Mouse (Mus musculus) forebrain, embryonic 11.5 days (tissue): ENCODE results near the gene Cpeb3. TPM values are rescaled to one million over a fixed set of nuclear protein-coding genes. Genes with fewer than 3 reads are reported as not detected.

Source experiments
- ATAC-seq: fragments of 200-750 bp; cut with Nextera tagmentation; replicated peaks from 2 replicates; pipeline ENCODE4 v1.8.0; 2017; ENCODE audit warnings: moderate TSS enrichment; ENCODE audit not compliant: low FRiP score
- DNase-seq: peaks from one replicate; pipeline ENCODE4 v3.0.0-alpha.2; 2017; ENCODE audit warnings: low spot score
- H3K27ac ChIP-seq: fragments of 300-500 bp; sonication (generic); 2 replicates; pipeline ENCODE4 v1.5.1; 2014; ENCODE audit warnings: low read depth, low read length
- H3K27me3 ChIP-seq: fragments of 300-500 bp; sonication (generic); 2 replicates; pipeline ENCODE4 v1.6.1; 2014; ENCODE audit warnings: mild to moderate bottlenecking, low read length, mixed read lengths; ENCODE audit not compliant: control insufficient read depth, insufficient read depth
- H3K36me3 ChIP-seq: fragments of 300-500 bp; sonication (generic); 2 replicates; pipeline ENCODE4 v1.6.1; 2014; ENCODE audit warnings: mild to moderate bottlenecking, low read length, moderate library complexity, mixed read lengths; ENCODE audit not compliant: control insufficient read depth, insufficient read depth
- H3K4me1 ChIP-seq: fragments of 300-500 bp; sonication (generic); replicated peaks from 2 replicates; pipeline ENCODE4 v1.6.1; 2014; ENCODE audit warnings: low read length, mixed read lengths; ENCODE audit not compliant: control insufficient read depth, insufficient read depth
- H3K4me2 ChIP-seq: fragments of 300-500 bp; sonication (generic); 2 replicates; pipeline ENCODE4 v1.6.1; 2014; ENCODE audit warnings: low read depth, mild to moderate bottlenecking, low read length, moderate library complexity, mixed read lengths; ENCODE audit not compliant: severe bottlenecking
- H3K4me3 ChIP-seq: fragments of 300-500 bp; sonication (generic); 2 replicates; pipeline ENCODE4 v1.5.1; 2014; ENCODE audit warnings: low read depth, low read length
- H3K9ac ChIP-seq: fragments of 300-500 bp; sonication (generic); 2 replicates; pipeline ENCODE4 v1.6.1; 2014; ENCODE audit warnings: low read length
- H3K9me3 ChIP-seq: fragments of 300-500 bp; sonication (generic); 2 replicates; pipeline ENCODE4 v1.6.1; 2016; ENCODE audit warnings: low read length, mixed read lengths; ENCODE audit not compliant: control insufficient read depth
- WGBS: fragments of 180-500 bp; shearing (Covaris S2); extraction: QIAGEN DNeasy Blood & Tissue Kit; methylation state at CpG from one replicate; pipeline ENCODE4 v1.1.7; 2014; 5-methylcytosine and 5-hydroxymethylcytosine counted together
- polyA plus RNA-seq: library from polyadenylated mRNA; unstranded; fragments of >200 nt; fragmentation: Nextera tagmentation; extraction: Ambion mirVana; gene quantifications from 2 replicates; pipeline ENCODE4 v1.2.1, GENCODE M21; 2014

Gene Cpeb3
- polyA plus RNA-seq, 1 experiment from 2014 or later = 2.4 TPM

DNA sequence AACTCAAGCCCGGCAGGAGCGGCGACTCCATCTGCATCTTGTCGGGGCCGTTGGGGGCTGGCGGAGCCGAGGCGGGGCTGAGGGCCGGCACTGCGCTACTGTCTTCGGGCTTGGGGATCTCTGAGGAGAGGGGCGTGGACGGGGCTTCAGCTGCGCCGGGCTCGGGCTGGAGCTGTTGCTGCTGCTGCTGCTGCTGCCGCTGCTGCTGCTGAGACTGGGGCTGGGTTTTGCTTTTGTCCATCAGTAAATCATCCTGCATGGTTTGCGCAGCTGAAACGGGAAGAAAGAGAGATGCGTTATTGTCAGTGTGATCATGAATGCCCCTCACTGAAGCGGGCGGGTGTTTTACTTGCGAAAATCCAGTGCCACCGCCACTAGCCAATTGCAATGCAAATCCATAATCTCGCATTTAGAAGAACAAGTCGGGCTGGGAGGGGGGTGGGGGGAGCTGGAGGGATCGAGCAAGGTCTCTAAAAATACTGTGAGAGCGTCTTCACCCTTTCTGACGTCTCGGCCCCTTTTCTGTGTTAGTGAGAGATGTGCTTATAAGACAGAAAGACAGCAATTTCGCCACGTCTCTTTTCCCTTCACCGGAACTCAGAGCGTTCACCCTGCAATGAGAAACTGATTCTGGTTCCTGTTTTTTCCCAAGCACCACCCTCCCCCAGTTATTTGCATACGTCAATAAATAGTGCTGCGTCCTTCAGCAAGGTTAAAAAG is 33.5 kb downstream of the Cpeb3 start:
- peak; percentile 81 for ATAC-seq
- Histone ChIP-seq H3K9me3 (no peaks in the 10 kb centered on the region), H3K4me1 (peaks cover 7% of the 10 kb centered on the region; the same call in 1 of the 2 replicates)

DNA sequence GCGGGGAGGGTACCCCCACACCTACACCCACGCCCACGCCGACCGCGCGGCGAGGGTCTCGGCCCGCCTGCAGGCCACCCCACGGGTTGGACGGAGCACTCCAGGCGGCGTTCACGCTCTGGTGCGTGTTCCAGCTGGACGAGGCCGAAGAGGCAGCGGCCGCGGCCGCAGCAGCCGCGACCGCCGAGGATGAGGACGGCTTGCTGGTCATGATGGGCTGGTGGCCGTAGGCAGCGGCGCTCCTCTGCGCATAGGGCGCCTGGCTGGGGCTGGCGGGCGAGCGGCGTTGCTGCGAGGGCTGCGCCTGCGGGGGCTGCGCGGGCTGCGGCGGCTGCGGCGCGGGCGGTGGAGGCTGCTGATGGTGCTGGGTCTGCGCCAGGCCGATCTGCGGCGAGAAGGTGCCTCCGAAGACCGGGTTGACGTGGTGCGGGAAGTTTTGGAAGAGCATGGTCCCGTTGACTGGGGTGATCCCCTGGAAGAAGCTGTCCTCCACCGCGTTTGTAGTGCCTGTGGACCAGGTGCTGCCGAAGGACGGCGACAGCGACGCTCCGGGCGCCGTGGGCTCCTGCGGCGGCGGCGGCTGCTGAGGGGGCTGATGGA is 34.2 kb downstream of the Cpeb3 start:
- Histone ChIP-seq H3K4me1 (peaks cover 7% of the 10 kb centered on the region; the same call in 1 of the 2 replicates), H3K9me3 (no peaks in the 10 kb centered on the region), H3K4me2 (peak overlapping the region; percentile 98), H3K9ac (peak overlapping the region; percentile 63), H3K4me3 (peak overlapping the region; percentile 69), H3K27ac (0 out of 2 replicates have a peak overlapping the region, but pooled peaks have one; percentile 31), H3K27me3 (peaks cover 11% of the 10 kb centered on the region), H3K36me3 (no peaks in the 10 kb centered on the region)
- ATAC-seq = peak; percentile 64
- peak; percentile 78 for DNase-seq
- WGBS = under 1% methylated on average over 62 of the region's 70 CpGs

More for the DNA sequence above, 33.5 kb downstream of the Cpeb3 start:
- DNase-seq = peak; percentile 84
- peak overlapping the region; percentile 98 for H3K4me2 ChIP-seq
- peaks cover 11% of the 10 kb centered on the region for H3K27me3 ChIP-seq
- 0% methylated on average over 36 of the region's 36 CpGs for WGBS
- H3K36me3 ChIP-seq = no peaks in the 10 kb centered on the region
- peak overlapping the region; percentile 69 for H3K4me3 ChIP-seq
- peak overlapping the region; percentile 63 for H3K9ac ChIP-seq
- 0 out of 2 replicates have a peak overlapping the region, but pooled peaks have one; percentile 31 for H3K27ac ChIP-seq

DNA sequence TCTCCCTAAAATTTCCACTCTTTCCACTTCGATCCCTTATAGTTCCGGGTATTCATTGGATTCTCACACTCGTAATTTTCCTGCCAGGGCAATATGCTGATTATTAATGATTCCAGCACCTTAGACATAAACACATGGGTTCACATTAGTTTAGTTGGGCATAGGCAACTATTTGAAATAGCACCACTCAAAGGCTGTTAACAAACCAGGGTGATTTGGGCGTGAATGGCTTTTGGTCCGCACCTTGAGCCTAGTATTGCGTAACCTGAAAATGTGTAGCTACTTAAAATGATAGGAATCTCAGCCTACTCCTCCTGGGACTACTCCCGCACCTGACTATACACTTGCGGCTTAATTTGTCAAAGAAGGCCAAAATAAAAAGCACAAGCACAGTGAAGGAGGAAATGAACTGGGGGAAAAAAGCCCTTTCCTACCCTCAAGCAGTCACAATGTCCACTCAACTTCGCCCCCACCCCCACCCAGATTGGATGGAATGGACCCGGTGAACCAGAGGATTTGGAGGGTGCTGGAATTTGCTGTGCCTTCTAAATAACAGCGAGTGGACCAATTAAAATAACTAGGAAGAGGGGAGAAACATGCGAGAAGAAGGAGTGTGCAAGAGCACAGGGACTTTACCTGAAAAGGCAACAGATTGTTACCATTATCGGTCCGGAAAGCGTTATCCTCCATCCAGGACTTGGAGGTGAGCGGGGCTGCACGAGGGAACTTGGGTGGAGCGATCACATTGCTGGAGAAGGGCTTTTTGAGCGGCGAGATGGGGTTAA is 34.9 kb downstream of the Cpeb3 start:
- DNase-seq = no peak
- 25% methylated on average over 20 of the region's 20 CpGs for WGBS
- H3K27ac ChIP-seq = no peak overlapping the region

DNA sequence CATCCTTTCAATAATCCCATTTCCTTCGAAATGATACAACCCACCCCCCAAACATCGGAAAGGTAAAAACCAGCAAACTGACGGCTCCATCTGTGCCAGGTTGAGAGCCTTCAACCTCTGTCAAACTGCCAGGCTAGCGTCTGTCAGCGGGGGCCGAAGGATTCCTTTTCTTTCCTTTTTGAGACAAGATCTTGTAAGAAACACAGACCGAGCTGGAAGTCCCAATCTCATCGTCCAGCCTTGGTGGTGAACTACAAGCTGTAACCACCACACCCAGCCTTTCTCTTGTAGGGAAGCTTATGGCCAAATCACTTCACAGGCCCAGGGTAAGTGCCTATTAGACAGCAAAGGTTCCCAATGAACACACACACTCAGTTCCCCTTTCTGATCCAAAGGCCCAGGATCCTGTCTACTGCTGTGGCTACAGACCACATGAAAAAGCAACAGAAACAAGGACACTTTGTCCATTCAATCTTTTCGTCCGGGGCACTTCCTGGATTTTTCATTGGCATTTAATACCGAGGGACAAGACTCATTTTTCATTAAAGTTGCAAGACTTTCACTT is 35.8 kb downstream of the Cpeb3 start:
- Histone ChIP-seq H3K36me3 (no peaks in the 10 kb centered on the region), H3K9me3 (no peaks in the 10 kb centered on the region), H3K27ac (no peak overlapping the region), H3K27me3 (peaks cover 11% of the 10 kb centered on the region), H3K4me2 (no peak overlapping the region), H3K4me1 (peaks cover 5% of the 10 kb centered on the region; the same call in 1 of the 2 replicates), H3K4me3 (no peak overlapping the region), H3K9ac (no peak overlapping the region)
- no peak for DNase-seq
- ATAC-seq = no peak
- 75% methylated on average over 11 of the region's 11 CpGs for WGBS

More for the DNA sequence above, 34.9 kb downstream of the Cpeb3 start:
- H3K27me3 ChIP-seq = peaks cover 11% of the 10 kb centered on the region
- H3K9ac ChIP-seq = peak overlapping the region; percentile 63
- H3K4me3 ChIP-seq = peak overlapping the region; percentile 69
- no peaks in the 10 kb centered on the region for H3K36me3 ChIP-seq
- no peak; the same call in 1 of the 2 replicates for ATAC-seq
- no peaks in the 10 kb centered on the region for H3K9me3 ChIP-seq
- H3K4me2 ChIP-seq = peak overlapping the region; percentile 98
- peaks cover 7% of the 10 kb centered on the region; the same call in 1 of the 2 replicates for H3K4me1 ChIP-seq

DNA sequence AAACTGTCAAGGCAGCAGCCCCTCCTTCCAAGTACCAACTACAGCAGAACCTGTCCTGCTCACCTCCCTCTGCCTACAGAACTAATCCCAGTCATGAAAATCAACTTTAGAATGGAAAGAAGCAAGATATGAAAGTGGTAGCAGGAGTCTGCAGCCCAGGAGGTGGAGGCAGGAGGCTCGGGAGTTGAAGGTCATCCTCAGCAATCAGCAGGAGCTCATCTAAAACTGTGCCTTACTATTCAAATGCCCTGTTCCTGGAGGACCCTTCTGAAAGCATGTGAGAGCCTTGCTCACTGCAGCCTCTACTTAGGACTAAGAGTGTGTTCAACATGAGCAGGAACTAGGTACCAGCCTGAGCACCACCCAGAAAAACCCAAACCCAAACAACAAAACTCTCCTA is 36.3 kb downstream of the Cpeb3 start:
- DNase-seq = no peak
- WGBS = 45% methylated on average over 1 of the region's 1 CpGs
- Histone ChIP-seq H3K9me3 (no peaks in the 10 kb centered on the region), H3K4me3 (no peak overlapping the region), H3K36me3 (no peaks in the 10 kb centered on the region), H3K27me3 (peaks cover 11% of the 10 kb centered on the region), H3K9ac (no peak overlapping the region), H3K27ac (no peak overlapping the region), H3K4me1 (peaks cover 5% of the 10 kb centered on the region; the same call in 1 of the 2 replicates), H3K4me2 (no peak overlapping the region)
- ATAC-seq = no peak

DNA sequence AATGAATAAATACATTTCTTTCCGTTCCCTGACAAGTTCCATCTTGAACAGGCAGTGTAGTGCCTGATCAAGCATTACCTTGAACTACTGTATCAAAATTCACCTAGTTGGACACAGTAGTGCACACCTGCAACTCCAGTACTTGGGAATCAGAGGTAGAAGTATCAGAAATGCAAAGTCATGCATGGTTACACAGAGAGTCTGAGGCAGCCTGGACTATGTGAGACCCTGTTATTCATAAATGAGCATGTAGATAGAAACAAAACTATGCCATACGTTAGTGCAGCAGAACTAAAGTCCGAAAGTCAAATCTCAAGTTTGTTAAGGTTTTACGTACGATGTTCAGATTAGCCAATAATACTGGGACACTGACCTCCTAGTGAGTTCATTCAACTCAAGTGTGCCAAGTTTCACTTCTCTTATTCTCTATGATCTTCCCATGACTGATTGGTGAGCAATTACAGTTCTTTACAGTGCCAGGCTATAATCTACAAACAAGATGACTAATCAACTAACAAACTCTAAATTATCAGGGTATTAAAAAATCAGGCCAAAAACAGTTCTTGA is 51.5 kb downstream of the Cpeb3 start:
- no peaks in the 10 kb centered on the region for H3K27me3 ChIP-seq
- H3K36me3 ChIP-seq = no peaks in the 10 kb centered on the region
- ATAC-seq (no peak), DNase-seq (no peak)
- H3K4me2 ChIP-seq = no peak overlapping the region
- H3K4me1 ChIP-seq = no peaks in the 10 kb centered on the region
- no peak overlapping the region for H3K9ac ChIP-seq
- H3K27ac ChIP-seq = no peak overlapping the region
- WGBS = 88% methylated on average over 5 of the region's 5 CpGs
- H3K9me3 ChIP-seq = no peaks in the 10 kb centered on the region
- no peak overlapping the region for H3K4me3 ChIP-seq

DNA sequence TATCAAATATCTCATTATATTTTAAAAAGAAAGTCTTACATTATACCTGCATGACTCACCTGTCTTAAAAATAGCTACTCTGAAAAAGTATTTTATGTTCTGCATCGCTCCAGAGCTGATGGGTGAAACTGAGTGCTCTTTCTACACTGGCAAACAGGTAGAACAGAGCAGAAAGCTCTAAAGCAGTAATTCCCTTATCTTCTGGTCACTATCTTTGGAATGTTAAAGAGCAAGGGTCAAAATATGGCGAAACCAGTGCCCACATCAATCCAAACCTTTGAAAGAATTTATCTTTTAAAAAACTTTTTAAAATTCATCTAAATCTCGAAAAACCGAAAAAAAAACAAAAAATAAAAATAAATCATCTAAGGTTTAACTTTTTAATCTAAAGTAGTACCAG is 52.4 kb downstream of the Cpeb3 start:
- Histone ChIP-seq H3K4me1 (no peaks in the 10 kb centered on the region), H3K9me3 (no peaks in the 10 kb centered on the region), H3K4me2 (no peak overlapping the region), H3K9ac (no peak overlapping the region), H3K27ac (no peak overlapping the region), H3K27me3 (no peaks in the 10 kb centered on the region), H3K4me3 (no peak overlapping the region), H3K36me3 (no peaks in the 10 kb centered on the region)
- ATAC-seq (no peak), DNase-seq (no peak)
- 91% methylated on average over 4 of the region's 4 CpGs for WGBS

DNA sequence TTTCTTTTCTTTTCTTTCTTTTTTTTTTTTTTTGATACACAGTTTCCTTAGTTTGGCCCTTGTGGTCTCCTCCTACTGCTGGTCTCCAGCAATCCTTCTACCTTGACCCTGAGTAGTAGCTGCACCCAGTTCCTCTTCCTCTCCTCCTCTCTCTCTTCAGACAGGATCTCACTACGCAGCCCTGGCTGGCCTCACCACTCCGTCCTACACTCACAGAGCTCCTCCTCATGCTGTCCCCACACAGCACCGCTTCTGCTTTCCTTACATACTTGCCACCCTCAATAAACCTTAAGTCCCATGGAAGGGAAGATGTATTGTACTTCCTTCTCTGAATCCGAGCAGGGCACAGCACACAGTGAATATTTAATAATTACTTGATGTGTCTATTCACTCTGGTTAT is 61.3 kb downstream of the Cpeb3 start:
- Histone ChIP-seq H3K4me3 (no peak overlapping the region), H3K27ac (no peak overlapping the region), H3K27me3 (no peaks in the 10 kb centered on the region), H3K9ac (no peak overlapping the region), H3K4me2 (no peak overlapping the region), H3K36me3 (no peaks in the 10 kb centered on the region), H3K9me3 (no peaks in the 10 kb centered on the region), H3K4me1 (no peaks in the 10 kb centered on the region)
- ATAC-seq (no peak), DNase-seq (no peak)
- 82% methylated on average over 4 of the region's 4 CpGs for WGBS
